Mouse (Mus musculus) megakaryocyte, embryonic 14.5 days (primary cell): ENCODE measurements around the gene Oprl1. TPM values are rescaled to one million over a fixed set of nuclear protein-coding genes. Genes with fewer than 3 reads are reported as not detected.

Experiments used
- H3K27me3 ChIP-seq: replicated peaks from 2 replicates; pipeline ENCODE3; 2012; ENCODE audit warnings: inconsistent platforms
- H3K36me3 ChIP-seq: replicated peaks from 2 replicates; pipeline ENCODE3; 2012; ENCODE audit warnings: low read length, inconsistent platforms, mixed read lengths
- H3K4me1 ChIP-seq: 2 replicates; pipeline ENCODE4 v1.6.1; 2012; ENCODE audit warnings: inconsistent platforms
- H3K4me3 ChIP-seq: replicated peaks from 2 replicates; pipeline ENCODE3; 2012; ENCODE audit warnings: moderate library complexity, mild to moderate bottlenecking, inconsistent platforms
- H3K9me3 ChIP-seq: 2 replicates; pipeline ENCODE4 v1.6.1; 2012; ENCODE audit warnings: inconsistent platforms
- FLI1 ChIP-seq: IDR thresholded peaks from 2 replicates; pipeline ENCODE4 v1.6.1; 2012; ENCODE audit warnings: low read length, inconsistent platforms, mixed read lengths
- GATA1 ChIP-seq: IDR thresholded peaks from 3 replicates; pipeline ENCODE4 v1.6.1; 2012; ENCODE audit warnings: mixed read lengths, low read length, inconsistent platforms, borderline replicate concordance
- polyA plus RNA-seq: library from polyadenylated mRNA; stranded (reverse); fragments of >175 nt; gene quantifications from 2 replicates; pipeline ENCODE4 v1.2.3, GENCODE M21; 2012; ENCODE audit warnings: low replicate concordance; ENCODE audit not compliant: insufficient read depth

The Oprl1 gene
- polyA plus RNA-seq, 1 experiment: not detected

DNA sequence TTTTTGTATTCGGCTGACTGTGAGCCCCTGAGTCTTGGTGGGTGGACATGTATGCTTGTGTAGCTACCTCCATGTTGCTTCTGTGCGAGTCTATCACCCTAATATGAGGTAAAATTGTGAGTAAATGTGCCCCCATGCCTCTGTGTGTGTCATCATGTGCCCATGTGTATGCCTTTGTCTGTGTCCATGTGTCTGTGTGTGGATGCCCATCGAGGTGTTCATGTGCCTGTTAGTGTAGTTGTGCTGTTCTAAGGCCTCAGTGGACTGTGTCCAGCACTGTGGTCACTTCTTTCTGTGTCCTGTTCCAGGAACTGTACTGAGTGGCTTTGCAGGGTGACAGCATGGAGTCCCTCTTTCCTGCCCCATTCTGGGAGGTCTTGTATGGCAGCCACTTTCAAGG lies 566 bp downstream of the Oprl1 start:
- Histone ChIP-seq H3K36me3 (no peaks in the 10 kb centered on the region), H3K27me3 (peaks cover 57% of the 10 kb centered on the region), H3K9me3 (no peaks in the 10 kb centered on the region), H3K4me3 (no peak overlapping the region), H3K4me1 (peaks cover 14% of the 10 kb centered on the region)
- TF ChIP-seq FLI1 (no peak), GATA1 (no peak)

DNA sequence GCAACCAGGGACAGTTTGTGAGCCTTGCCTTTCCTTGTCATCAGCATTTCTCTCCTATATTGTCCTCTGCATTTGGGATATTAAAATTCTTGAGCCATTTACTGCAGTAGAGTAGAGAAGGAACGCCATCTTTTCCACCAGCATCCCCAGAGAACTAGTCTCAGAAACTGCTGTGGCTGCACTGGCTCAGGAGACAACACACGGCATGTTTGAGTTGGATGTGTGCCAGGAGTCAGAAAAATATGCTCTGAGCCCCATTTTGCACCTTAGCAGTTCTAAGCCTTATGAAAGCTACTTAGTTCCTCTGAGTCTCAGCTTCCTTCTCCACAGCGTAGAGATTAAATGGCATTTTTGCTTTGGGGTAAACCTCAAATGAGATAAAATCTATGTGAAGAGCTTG lies 2.2 kb downstream of the Oprl1 start:
- H3K4me3 ChIP-seq: no peak overlapping the region

GRCm38 (mm10) chr2:181720061-181720460 lies 5.2 kb downstream of the Oprl1 start:
- peaks cover 6% of the 10 kb centered on the region for H3K4me1 ChIP-seq
- no peak overlapping the region for H3K4me3 ChIP-seq
- H3K27me3 ChIP-seq: peaks cover 40% of the 10 kb centered on the region
- H3K9me3 ChIP-seq: no peaks in the 10 kb centered on the region
- TF ChIP-seq GATA1: no peak
- no peak for TF ChIP-seq FLI1
- H3K36me3 ChIP-seq: no peaks in the 10 kb centered on the region

More for the DNA sequence above, 2.2 kb downstream of the Oprl1 start:
- TF ChIP-seq FLI1: no peak
- no peak for TF ChIP-seq GATA1
- H3K27me3 ChIP-seq: peaks cover 57% of the 10 kb centered on the region
- H3K9me3 ChIP-seq: no peaks in the 10 kb centered on the region
- H3K36me3 ChIP-seq: no peaks in the 10 kb centered on the region
- H3K4me1 ChIP-seq: peaks cover 14% of the 10 kb centered on the region

DNA sequence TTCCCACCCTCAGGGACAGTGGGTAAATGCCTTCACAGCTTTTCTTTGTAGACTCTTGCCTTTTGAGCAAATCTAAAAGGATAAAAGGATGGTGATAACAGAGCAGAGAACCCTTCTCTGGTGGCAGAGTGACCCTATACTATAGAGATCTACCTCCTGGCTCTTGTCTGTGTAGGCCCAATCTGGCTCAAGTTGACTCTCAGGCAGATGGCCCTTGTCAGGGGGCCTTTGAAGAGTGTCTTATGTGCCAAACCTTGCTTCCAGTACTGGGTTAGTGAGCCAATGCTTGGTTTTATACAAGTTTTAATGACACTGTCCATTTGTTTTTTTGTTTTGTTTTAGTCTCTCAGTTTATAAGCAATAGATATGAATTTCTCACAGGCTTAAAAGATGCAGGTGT lies 6.4 kb downstream of the Oprl1 start:
- TF ChIP-seq GATA1: no peak
- peaks cover 34% of the 10 kb centered on the region for H3K27me3 ChIP-seq
- H3K9me3 ChIP-seq: no peaks in the 10 kb centered on the region
- no peaks in the 10 kb centered on the region for H3K36me3 ChIP-seq
- no peaks in the 10 kb centered on the region; the same call in 1 of the 2 replicates for H3K4me1 ChIP-seq
- no peak overlapping the region for H3K4me3 ChIP-seq

GRCm38 (mm10) chr2:181722213-181722612 lies 7.4 kb downstream of the Oprl1 start:
- Histone ChIP-seq H3K4me1 (no peaks in the 10 kb centered on the region; the same call in 1 of the 2 replicates), H3K9me3 (no peaks in the 10 kb centered on the region), H3K27me3 (peaks cover 28% of the 10 kb centered on the region), H3K4me3 (no peak overlapping the region), H3K36me3 (no peaks in the 10 kb centered on the region)
- no peak for TF ChIP-seq GATA1
- TF ChIP-seq FLI1: no peak

DNA sequence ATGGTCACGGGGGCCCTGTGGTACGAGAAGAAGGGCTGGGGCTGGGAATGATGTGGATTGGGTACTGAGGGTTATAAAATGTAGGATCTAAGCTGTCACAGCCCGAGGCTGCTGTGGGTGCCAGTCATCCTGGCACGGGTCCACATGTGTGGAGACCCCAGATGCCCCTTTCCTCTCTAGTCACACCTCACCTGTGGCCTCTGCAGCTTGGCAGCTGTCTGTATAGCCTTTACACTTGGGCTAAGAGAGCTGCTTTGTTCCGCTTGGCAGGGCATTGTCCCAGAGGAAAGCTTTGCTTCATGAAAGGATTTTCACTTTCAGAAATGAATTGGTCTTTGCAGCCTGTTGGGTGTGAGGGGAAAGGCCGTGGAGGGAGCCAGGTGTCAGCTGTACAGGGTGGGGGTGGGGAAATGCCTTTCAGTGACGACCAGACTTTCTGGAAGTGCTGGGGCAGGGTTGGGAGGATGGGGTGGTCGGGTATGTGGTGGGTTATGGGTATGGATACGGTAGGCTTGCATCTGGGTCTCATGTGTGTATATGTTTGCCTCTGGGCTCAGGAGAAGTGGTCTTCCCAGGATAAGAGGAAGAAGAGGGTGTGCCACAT lies 12.9 kb downstream of the Oprl1 start:
- Histone ChIP-seq H3K36me3 (no peaks in the 10 kb centered on the region), H3K4me3 (no peak overlapping the region), H3K4me1 (no peaks in the 10 kb centered on the region; the same call in 1 of the 2 replicates), H3K9me3 (no peaks in the 10 kb centered on the region), H3K27me3 (peaks cover 22% of the 10 kb centered on the region)
- TF ChIP-seq FLI1: no peak
- TF ChIP-seq GATA1: no peak

- TF ChIP-seq FLI1 (no peak), GATA1 (no peak)
- H3K27me3 ChIP-seq: peaks cover 19% of the 10 kb centered on the region
- 0 out of 2 replicates have a peak, but pooled peaks cover 4% of the 10 kb centered on the region for H3K9me3 ChIP-seq
- H3K4me1 ChIP-seq: no peaks in the 10 kb centered on the region
- no peak overlapping the region for H3K4me3 ChIP-seq
- no peaks in the 10 kb centered on the region for H3K36me3 ChIP-seq
Measured at GRCm38 (mm10) chr2:181730051-181730450, 15.2 kb downstream of the Oprl1 start.

DNA sequence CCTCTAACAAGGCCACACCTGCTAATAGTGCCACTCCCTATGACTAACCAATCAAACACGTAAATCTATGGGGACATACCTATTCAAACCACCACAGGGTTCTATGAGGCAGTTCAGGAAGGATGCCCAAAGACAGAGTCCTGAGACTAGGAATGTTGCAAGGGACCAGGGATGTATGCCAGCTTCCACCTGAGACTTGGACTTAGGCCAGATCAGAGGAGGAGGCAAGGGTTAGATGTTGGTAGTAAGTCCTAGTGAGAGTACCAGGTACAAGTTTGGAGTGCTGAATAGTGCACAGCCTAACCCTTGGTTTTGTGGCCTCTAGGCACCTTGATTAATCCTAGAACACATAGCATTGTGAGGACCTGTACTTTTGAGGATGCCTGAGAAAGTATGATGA lies 37.8 kb downstream of the Oprl1 start:
- Histone ChIP-seq H3K36me3 (no peaks in the 10 kb centered on the region), H3K4me3 (no peak overlapping the region), H3K4me1 (no peaks in the 10 kb centered on the region), H3K27me3 (no peaks in the 10 kb centered on the region), H3K9me3 (no peaks in the 10 kb centered on the region)
- no peak for TF ChIP-seq FLI1
- no peak for TF ChIP-seq GATA1

- Histone ChIP-seq H3K4me3 (no peak overlapping the region), H3K9me3 (no peaks in the 10 kb centered on the region), H3K36me3 (no peaks in the 10 kb centered on the region), H3K4me1 (peaks cover 4% of the 10 kb centered on the region; the same call in 1 of the 2 replicates), H3K27me3 (peaks cover 22% of the 10 kb centered on the region)
- TF ChIP-seq GATA1 (no peak), FLI1 (no peak)
Measured at GRCm38 (mm10) chr2:181758147-181758725, 43.4 kb downstream of the Oprl1 start.

DNA sequence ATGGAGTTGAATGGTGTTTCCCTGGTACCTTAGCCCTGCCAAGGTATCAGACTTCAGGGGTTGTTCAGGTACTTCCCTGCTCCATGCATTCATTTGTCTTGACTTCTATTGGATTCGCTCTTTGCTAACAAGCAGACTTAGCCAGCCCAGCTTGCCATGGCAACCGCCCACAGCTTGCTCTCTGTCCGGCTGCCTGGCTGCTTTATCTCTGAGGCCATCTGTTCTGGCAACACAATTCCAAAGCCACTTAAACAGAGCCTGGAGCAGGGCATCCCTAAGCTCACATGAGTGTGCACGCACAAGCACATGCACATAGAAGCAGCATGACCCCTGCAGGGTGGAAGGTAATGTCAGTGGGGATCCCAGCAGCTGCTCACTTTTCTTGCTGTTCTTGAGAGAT lies 44.2 kb downstream of the Oprl1 start:
- no peak overlapping the region for H3K4me3 ChIP-seq
- H3K4me1 ChIP-seq: peaks cover 4% of the 10 kb centered on the region; the same call in 1 of the 2 replicates
- TF ChIP-seq FLI1 (no peak), GATA1 (no peak)
- peaks cover 28% of the 10 kb centered on the region for H3K27me3 ChIP-seq
- H3K9me3 ChIP-seq: no peaks in the 10 kb centered on the region
- no peaks in the 10 kb centered on the region for H3K36me3 ChIP-seq
